Mouse (Mus musculus): ENCODE data around the gene Mfsd14a.

- TF ChIP-seq CTCF (IDR thresholded peaks at IDR 0.05; ENCODE audit: extremely low read depth, insufficient read length, insufficient replicate concordance, low read depth, low read length) = no peak
- TF ChIP-seq POLR2A (IDR thresholded peaks at IDR 0.05; ENCODE audit: low read depth, low read length) = no peak
Observed at GRCm38 (mm10) chr3:116618855-116619254, 43.6 kb downstream of the Mfsd14a start.

Data from small intestine, adult 2 months (tissue).